Mouse (Mus musculus) testis, adult 2 months (tissue): ENCODE measurements around the gene Il21. TPM values are rescaled to one million over a fixed set of nuclear protein-coding genes. Genes with fewer than 3 reads are reported as not detected.
A peak's percentile ranks its signal among the peaks of the same experiment; 100 is the strongest.

Experiments used
- H3K27ac ChIP-seq: fragments of 200-500 bp; 2 replicates; pipeline ENCODE4 v1.5.1; 2012; ENCODE audit warnings: low read depth, low read length; ENCODE audit not compliant: control insufficient read depth, insufficient read depth
- H3K27me3 ChIP-seq: fragments of 200-500 bp; 2 replicates; pipeline ENCODE4 v1.6.1; 2012; ENCODE audit warnings: mild to moderate bottlenecking, low read length, moderate library complexity; ENCODE audit not compliant: control insufficient read depth, insufficient read depth
- H3K36me3 ChIP-seq: fragments of 200-500 bp; 2 replicates; pipeline ENCODE4 v1.6.1; 2012; ENCODE audit warnings: mild to moderate bottlenecking, low read length; ENCODE audit not compliant: control insufficient read depth, insufficient read depth
- H3K4me1 ChIP-seq: fragments of 200-500 bp; 2 replicates; pipeline ENCODE4 v1.6.1; 2012; ENCODE audit warnings: low read length; ENCODE audit not compliant: control insufficient read depth, insufficient read depth
- H3K4me3 ChIP-seq: fragments of 200-500 bp; 2 replicates; pipeline ENCODE4 v1.5.1; 2012; ENCODE audit warnings: low read depth, mild to moderate bottlenecking, low read length, moderate library complexity, mixed read lengths; ENCODE audit not compliant: control insufficient read depth
- CTCF ChIP-seq: fragments of 200-500 bp; IDR thresholded peaks from 2 replicates; pipeline ENCODE4 v1.5.1; 2012; ENCODE audit warnings: low read depth, mild to moderate bottlenecking, inconsistent platforms, low read length, moderate library complexity; ENCODE audit not compliant: control insufficient read depth, insufficient read depth, insufficient replicate concordance
- POLR2A ChIP-seq: fragments of 200-500 bp; IDR thresholded peaks from 2 replicates; pipeline ENCODE4 v1.6.1; 2012; ENCODE audit warnings: low read depth, mild to moderate bottlenecking, inconsistent platforms, low read length, moderate library complexity; ENCODE audit not compliant: control insufficient read depth
- polyA plus RNA-seq: library from polyadenylated mRNA; depleted of rRNA; stranded (reverse); fragments of >200 nt; gene quantifications from 2 replicates; pipeline ENCODE4 v1.2.3, GENCODE M21; 2012

The Il21 gene
- polyA plus RNA-seq, 1 experiment = 0.06 TPM

GRCm38 (mm10) chr3:37219071-37219470 lies 13.4 kb downstream of the Il21 start:
- Histone ChIP-seq H3K27me3 (no peaks in the 10 kb centered on the region), H3K4me3 (no peak overlapping the region), H3K4me1 (no peaks in the 10 kb centered on the region), H3K36me3 (no peaks in the 10 kb centered on the region), H3K27ac (no peak overlapping the region)
- TF ChIP-seq POLR2A (no peak), CTCF (peak; percentile 46; the same call in 1 of the 2 replicates)

- H3K36me3 ChIP-seq = no peaks in the 10 kb centered on the region
- H3K27me3 ChIP-seq = no peaks in the 10 kb centered on the region
- H3K4me1 ChIP-seq = no peaks in the 10 kb centered on the region; the same call in 1 of the 2 replicates
- no peak overlapping the region for H3K4me3 ChIP-seq
- H3K27ac ChIP-seq = no peak overlapping the region
- TF ChIP-seq CTCF (no peak), POLR2A (no peak)
Observed at GRCm38 (mm10) chr3:37205226-37205800, 27.1 kb downstream of the Il21 start.

- H3K27ac ChIP-seq = no peak overlapping the region
- H3K27me3 ChIP-seq = no peaks in the 10 kb centered on the region
- TF ChIP-seq CTCF (peak; percentile 25; the same call in 1 of the 2 replicates), POLR2A (no peak)
- H3K4me3 ChIP-seq = no peak overlapping the region
- peaks cover 2% of the 10 kb centered on the region; the same call in 1 of the 2 replicates for H3K4me1 ChIP-seq
- H3K36me3 ChIP-seq = no peaks in the 10 kb centered on the region
Observed at GRCm38 (mm10) chr3:37204556-37204955, 27.9 kb downstream of the Il21 start.

GRCm38 (mm10) chr3:37203984-37204428 lies 28.4 kb downstream of the Il21 start:
- H3K4me1 ChIP-seq = peaks cover 2% of the 10 kb centered on the region; the same call in 1 of the 2 replicates

GRCm38 (mm10) chr3:37202856-37203255 lies 29.6 kb downstream of the Il21 start:
- TF ChIP-seq CTCF = no peak
- Histone ChIP-seq H3K27ac (no peak overlapping the region), H3K36me3 (no peaks in the 10 kb centered on the region), H3K4me1 (peaks cover 2% of the 10 kb centered on the region; the same call in 1 of the 2 replicates), H3K4me3 (no peak overlapping the region), H3K27me3 (no peaks in the 10 kb centered on the region)

More at GRCm38 (mm10) chr3:37203984-37204428, 28.4 kb downstream of the Il21 start:
- Histone ChIP-seq H3K27ac (no peak overlapping the region), H3K27me3 (no peaks in the 10 kb centered on the region), H3K4me3 (peak overlapping the region; percentile 67), H3K36me3 (no peaks in the 10 kb centered on the region)
- TF ChIP-seq CTCF (peak; percentile 25; the same call in 1 of the 2 replicates), POLR2A (no peak)

- TF ChIP-seq CTCF = no peak
- TF ChIP-seq POLR2A = no peak
- no peaks in the 10 kb centered on the region for H3K36me3 ChIP-seq
- H3K27ac ChIP-seq = no peak overlapping the region
- peaks cover 2% of the 10 kb centered on the region; the same call in 1 of the 2 replicates for H3K4me1 ChIP-seq
- no peak overlapping the region for H3K4me3 ChIP-seq
- H3K27me3 ChIP-seq = no peaks in the 10 kb centered on the region
Observed at GRCm38 (mm10) chr3:37201122-37201916, 31.1 kb downstream of the Il21 start.

GRCm38 (mm10) chr3:37198302-37198701 lies 34.1 kb downstream of the Il21 start:
- Histone ChIP-seq H3K4me1 (peaks cover 2% of the 10 kb centered on the region; the same call in 1 of the 2 replicates), H3K27me3 (no peaks in the 10 kb centered on the region), H3K36me3 (no peaks in the 10 kb centered on the region), H3K4me3 (no peak overlapping the region), H3K27ac (no peak overlapping the region)
- TF ChIP-seq CTCF (no peak), POLR2A (no peak)

GRCm38 (mm10) chr3:37191953-37192352 lies 40.5 kb downstream of the Il21 start:
- Histone ChIP-seq H3K36me3 (no peaks in the 10 kb centered on the region), H3K27ac (no peak overlapping the region), H3K4me1 (no peaks in the 10 kb centered on the region), H3K4me3 (no peak overlapping the region), H3K27me3 (no peaks in the 10 kb centered on the region)
- TF ChIP-seq CTCF (no peak), POLR2A (no peak)
